Mouse (Mus musculus): ENCODE data around the gene Slc17a3. TPM values are rescaled to one million over a fixed set of nuclear protein-coding genes. Genes with fewer than 3 reads are reported as not detected.
A peak's percentile ranks its signal among the peaks of the same experiment; 100 is the strongest.

Gene Slc17a3
- polyA plus RNA-seq (2015; fragmentation: Nextera tagmentation; extraction: Ambion mirVana) = 3.4 and 4.0 TPM in 2 replicates

- H3K36me3 ChIP-seq = no peaks in the 10 kb centered on the region
- ATAC-seq (replicated peaks; ENCODE audit: low FRiP score) = 0 out of 2 replicates have a peak, but pooled peaks have one; percentile 46
- H3K4me2 ChIP-seq = no peak within 1 kb of the TSS
- no peaks in the 10 kb centered on the region for H3K4me1 ChIP-seq
- H3K27me3 ChIP-seq = no peaks in the 10 kb centered on the region
- WGBS = 64% methylated on average over 2 of the region's 2 CpGs
- H3K27ac ChIP-seq = no peak within 1 kb of the TSS
- no peak within 1 kb of the TSS for H3K9ac ChIP-seq
- no peaks in the 10 kb centered on the region for H3K9me3 ChIP-seq (replicated peaks)
- H3K4me3 ChIP-seq (replicated peaks) = no peak within 1 kb of the TSS
These were observed at the start of gene Slc17a3 for GRCm38 (mm10) chr13:23839308-23839707. Gene Slc17a3, plus strand, starts transcription at chr13:23839434.

GRCm38 (mm10) chr13:23792520-23792919 is 46.7 kb upstream of the Slc17a3 start:
- Histone ChIP-seq H3K4me2 (no peak overlapping the region), H3K9ac (no peak overlapping the region), H3K4me3 (replicated peaks) (no peak overlapping the region), H3K27ac (no peak overlapping the region), H3K36me3 (no peaks in the 10 kb centered on the region), H3K4me1 (no peaks in the 10 kb centered on the region), H3K9me3 (replicated peaks) (no peaks in the 10 kb centered on the region), H3K27me3 (no peaks in the 10 kb centered on the region)
- ATAC-seq (replicated peaks; ENCODE audit: low FRiP score) = no peak
- WGBS = 45% methylated on average over 2 of the region's 2 CpGs

- no peak overlapping the region for H3K4me2 ChIP-seq
These were observed 39.8 kb upstream of the Slc17a3 start for GRCm38 (mm10) chr13:23799405-23799804.

GRCm38 (mm10) chr13:23804532-23804931 is 34.7 kb upstream of the Slc17a3 start:
- Histone ChIP-seq H3K9me3 (replicated peaks) (no peaks in the 10 kb centered on the region), H3K9ac (no peak overlapping the region), H3K36me3 (no peaks in the 10 kb centered on the region), H3K4me3 (replicated peaks) (no peak overlapping the region), H3K27ac (no peak overlapping the region), H3K4me1 (0 out of 2 replicates have a peak, but pooled peaks cover 3% of the 10 kb centered on the region), H3K4me2 (no peak overlapping the region), H3K27me3 (no peaks in the 10 kb centered on the region)
- no peak for ATAC-seq (replicated peaks; ENCODE audit: low FRiP score)
- 81% methylated on average over 2 of the region's 2 CpGs for WGBS

More at GRCm38 (mm10) chr13:23799405-23799804, 39.8 kb upstream of the Slc17a3 start:
- Histone ChIP-seq H3K9me3 (replicated peaks) (no peaks in the 10 kb centered on the region), H3K36me3 (no peaks in the 10 kb centered on the region), H3K4me1 (0 out of 2 replicates have a peak, but pooled peaks cover 5% of the 10 kb centered on the region), H3K9ac (no peak overlapping the region), H3K27ac (no peak overlapping the region), H3K27me3 (no peaks in the 10 kb centered on the region), H3K4me3 (replicated peaks) (no peak overlapping the region)
- ATAC-seq (replicated peaks; ENCODE audit: low FRiP score) = no peak
- WGBS = 58% methylated on average over 5 of the region's 5 CpGs

GRCm38 (mm10) chr13:23806422-23807052 is 32.7 kb upstream of the Slc17a3 start, which contains the start of gene Slc17a2:
Gene Slc17a2, plus strand, starts transcription at chr13:23806993.
- H3K4me2 ChIP-seq = no peak within 1 kb of the TSS
- no peaks in the 10 kb centered on the region for H3K9me3 ChIP-seq (replicated peaks)
- 78% methylated on average over 15 of the region's 15 CpGs for WGBS
- no peaks in the 10 kb centered on the region for H3K4me1 ChIP-seq
- H3K9ac ChIP-seq = no peak within 1 kb of the TSS
- H3K27ac ChIP-seq = no peak within 1 kb of the TSS
- ATAC-seq (replicated peaks; ENCODE audit: low FRiP score) = no peak
- H3K36me3 ChIP-seq = no peaks in the 10 kb centered on the region
- no peak within 1 kb of the TSS for H3K4me3 ChIP-seq (replicated peaks)
- no peaks in the 10 kb centered on the region for H3K27me3 ChIP-seq

GRCm38 (mm10) chr13:23816148-23816547 is 23.1 kb upstream of the Slc17a3 start:
- no peak overlapping the region for H3K4me3 ChIP-seq (replicated peaks)
- no peak overlapping the region for H3K9ac ChIP-seq
- H3K9me3 ChIP-seq (replicated peaks) = no peaks in the 10 kb centered on the region
- no peaks in the 10 kb centered on the region for H3K27me3 ChIP-seq
- WGBS = 77% methylated on average over 2 of the region's 2 CpGs
- no peaks in the 10 kb centered on the region for H3K36me3 ChIP-seq
- H3K4me1 ChIP-seq = no peaks in the 10 kb centered on the region
- no peak for ATAC-seq (replicated peaks; ENCODE audit: low FRiP score)
- no peak overlapping the region for H3K4me2 ChIP-seq
- H3K27ac ChIP-seq = no peak overlapping the region

- H3K9ac ChIP-seq = no peak overlapping the region
- 78% methylated on average over 4 of the region's 4 CpGs for WGBS
- H3K4me3 ChIP-seq (replicated peaks) = no peak overlapping the region
- ATAC-seq (replicated peaks; ENCODE audit: low FRiP score) = no peak
- no peaks in the 10 kb centered on the region for H3K27me3 ChIP-seq
- H3K4me2 ChIP-seq = no peak overlapping the region
- H3K36me3 ChIP-seq = no peaks in the 10 kb centered on the region
- no peak overlapping the region for H3K27ac ChIP-seq
- no peaks in the 10 kb centered on the region for H3K4me1 ChIP-seq
- H3K9me3 ChIP-seq (replicated peaks) = no peaks in the 10 kb centered on the region
These were observed 18.9 kb upstream of the Slc17a3 start for GRCm38 (mm10) chr13:23820179-23820940.

GRCm38 (mm10) chr13:23822213-23822612 is 17.0 kb upstream of the Slc17a3 start:
- Histone ChIP-seq H3K4me1 (no peaks in the 10 kb centered on the region), H3K27ac (no peak overlapping the region), H3K4me2 (no peak overlapping the region), H3K36me3 (no peaks in the 10 kb centered on the region), H3K9me3 (replicated peaks) (no peaks in the 10 kb centered on the region), H3K9ac (no peak overlapping the region), H3K4me3 (replicated peaks) (no peak overlapping the region), H3K27me3 (no peaks in the 10 kb centered on the region)
- ATAC-seq (replicated peaks; ENCODE audit: low FRiP score) = no peak
- WGBS = 81% methylated on average over 3 of the region's 3 CpGs

- no peaks in the 10 kb centered on the region for H3K27me3 ChIP-seq
- H3K27ac ChIP-seq = no peak overlapping the region
- H3K9ac ChIP-seq = no peak overlapping the region
- 58% methylated on average over 3 of the region's 3 CpGs for WGBS
- no peak overlapping the region for H3K4me2 ChIP-seq
- no peak overlapping the region for H3K4me3 ChIP-seq (replicated peaks)
- H3K4me1 ChIP-seq = no peaks in the 10 kb centered on the region
- ATAC-seq (replicated peaks; ENCODE audit: low FRiP score) = no peak
- H3K9me3 ChIP-seq (replicated peaks) = no peaks in the 10 kb centered on the region
- no peaks in the 10 kb centered on the region for H3K36me3 ChIP-seq
These were observed 12.6 kb upstream of the Slc17a3 start for GRCm38 (mm10) chr13:23826606-23827005.

- H3K9ac ChIP-seq = no peak overlapping the region
- H3K4me3 ChIP-seq (replicated peaks) = no peak overlapping the region
- H3K9me3 ChIP-seq (replicated peaks) = no peaks in the 10 kb centered on the region
- H3K27ac ChIP-seq = no peak overlapping the region
- peaks cover 3% of the 10 kb centered on the region; the same call in 1 of the 2 replicates for H3K4me1 ChIP-seq
- WGBS = 13% methylated on average over 6 of the region's 6 CpGs
- H3K27me3 ChIP-seq = no peaks in the 10 kb centered on the region
- no peak for ATAC-seq (replicated peaks; ENCODE audit: low FRiP score)
- 0 out of 2 replicates have a peak overlapping the region, but pooled peaks have one; percentile 10 for H3K4me2 ChIP-seq
- H3K36me3 ChIP-seq = no peaks in the 10 kb centered on the region
These were observed 6.2 kb upstream of the Slc17a3 start for GRCm38 (mm10) chr13:23833053-23833452.

- ATAC-seq (replicated peaks; ENCODE audit: low FRiP score) = no peak
- 85% methylated on average over 5 of the region's 5 CpGs for WGBS
These were observed 4.4 kb upstream of the Slc17a3 start for GRCm38 (mm10) chr13:23834836-23835235.

GRCm38 (mm10) chr13:23836630-23837029 is 2.6 kb upstream of the Slc17a3 start:
- Histone ChIP-seq H3K4me2 (no peak overlapping the region), H3K9ac (no peak overlapping the region), H3K9me3 (replicated peaks) (no peaks in the 10 kb centered on the region), H3K4me3 (replicated peaks) (no peak overlapping the region), H3K4me1 (peaks cover 3% of the 10 kb centered on the region; the same call in 1 of the 2 replicates), H3K36me3 (no peaks in the 10 kb centered on the region), H3K27ac (no peak overlapping the region), H3K27me3 (no peaks in the 10 kb centered on the region)
- no peak for ATAC-seq (replicated peaks; ENCODE audit: low FRiP score)
- WGBS = 91% methylated on average over 5 of the region's 5 CpGs

More at GRCm38 (mm10) chr13:23834836-23835235, 4.4 kb upstream of the Slc17a3 start:
- H3K27ac ChIP-seq = no peak overlapping the region
- no peaks in the 10 kb centered on the region for H3K27me3 ChIP-seq
- peaks cover 3% of the 10 kb centered on the region; the same call in 1 of the 2 replicates for H3K4me1 ChIP-seq
- H3K9me3 ChIP-seq (replicated peaks) = no peaks in the 10 kb centered on the region
- no peak overlapping the region for H3K4me3 ChIP-seq (replicated peaks)
- no peaks in the 10 kb centered on the region for H3K36me3 ChIP-seq
- H3K9ac ChIP-seq = no peak overlapping the region
- no peak overlapping the region for H3K4me2 ChIP-seq
